Mouse (Mus musculus): ENCODE measurements around the gene Ntn5.

DNA sequence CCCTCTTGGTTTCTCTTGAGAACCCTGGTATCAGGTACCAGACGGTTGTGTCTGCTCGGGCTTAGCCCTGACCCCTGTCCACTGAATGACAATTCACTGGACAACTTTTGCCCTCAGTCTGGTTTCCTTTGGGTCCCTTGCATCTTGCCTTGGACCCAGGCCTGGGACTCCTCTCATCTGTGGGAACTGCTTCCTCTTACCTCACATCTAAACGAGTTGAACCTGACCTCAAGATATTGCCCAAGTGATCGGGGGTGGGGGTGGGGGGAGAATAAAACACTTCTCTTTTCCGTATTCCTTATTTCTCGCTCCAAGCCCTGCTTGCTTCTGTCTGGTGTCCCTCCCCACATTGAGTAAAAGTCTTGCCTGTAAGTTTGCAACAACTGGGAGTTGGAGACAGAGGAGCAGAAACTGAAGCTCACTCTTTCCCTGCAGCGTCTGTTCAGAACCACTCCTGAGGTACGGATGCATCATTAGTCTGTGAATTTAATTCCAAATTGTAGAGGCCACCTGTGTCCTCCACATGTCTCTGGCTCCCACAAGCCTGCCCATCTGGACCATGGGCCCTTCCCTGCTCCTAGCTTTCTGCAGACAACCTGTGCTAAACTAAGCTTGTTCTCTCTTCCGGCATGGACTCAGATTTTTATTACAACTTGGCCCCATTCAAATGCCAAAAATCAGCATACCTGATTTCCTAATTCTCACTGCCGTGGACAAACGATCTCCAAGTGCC, 22.9 kb upstream of the Ntn5 start:
- no peak for TF ChIP-seq CTCF (IDR thresholded peaks at IDR 0.05; ENCODE audit: borderline replicate concordance, control insufficient read depth, extremely low read depth, insufficient read depth, low read length, poor library complexity)
- no peak for TF ChIP-seq POLR2A (IDR thresholded peaks at IDR 0.05; ENCODE audit: control insufficient read depth, extremely low read depth, insufficient read depth, low read length, poor library complexity)
